Mouse (Mus musculus) mesoderm, embryonic 11.5 days (tissue): ENCODE results near the gene Cers6.

Source experiments
- DNase-seq: peaks from one replicate; pipeline ENCODE4 v3.0.0-alpha.2; 2012; ENCODE audit warnings: low read depth, low spot score

Cers6 gene

GRCm38 (mm10) chr2:69150841-69151240 lies 289.6 kb downstream of the Cers6 start:
- DNase-seq, result no peak

GRCm38 (mm10) chr2:69155861-69156260 lies 294.6 kb downstream of the Cers6 start:
- DNase-seq, result no peak

- no peak for DNase-seq
Measured at GRCm38 (mm10) chr2:69156283-69156682, 295.0 kb downstream of the Cers6 start.

- no peak for DNase-seq
Measured at GRCm38 (mm10) chr2:69158907-69159306, 297.7 kb downstream of the Cers6 start.
